ENCODE assay signal across 18 mouse cellular contexts in genomic region chr1:191284502-191284901, GRCm38 (mm10). TPM values are rescaled to one million over a fixed set of nuclear protein-coding genes. Genes with fewer than 3 reads are reported as not detected.
"Had no signal": no experiment of that assay in that cellular context is flagged by ENCODE, and none has a peak within 500 bp of the region (broad histone marks: within the 10 kb centered on the region; RNA-seq: fewer than 3 reads in every experiment).

No protein-coding gene starts in this region.

- H3K36me3 ChIP-seq: liver, embryonic 13.5 days; liver, embryonic 15.5 days; lung, embryonic 15.5 days; midbrain, embryonic 12.5 days; midbrain, embryonic 15.5 days; neural tube, embryonic 12.5 days had no signal

- ATAC-seq: liver, postnatal 0 days; lung, postnatal 0 days; midbrain, embryonic 15.5 days had no signal

- H3K27ac ChIP-seq: liver, embryonic 13.5 days; liver, embryonic 15.5 days; lung, embryonic 15.5 days; macrophage; midbrain, embryonic 12.5 days; midbrain, embryonic 15.5 days; neural tube, embryonic 12.5 days had no signal

- H3K9ac ChIP-seq: liver, embryonic 13.5 days; liver, embryonic 15.5 days; liver, postnatal 0 days; lung, embryonic 15.5 days; midbrain, embryonic 12.5 days; midbrain, embryonic 15.5 days; neural tube, embryonic 12.5 days had no signal

- H3K9me3 ChIP-seq: liver, embryonic 13.5 days; liver, embryonic 15.5 days; lung, embryonic 15.5 days; midbrain, embryonic 12.5 days; midbrain, embryonic 15.5 days; neural tube, embryonic 12.5 days had no signal

- H3K4me3 ChIP-seq: liver, embryonic 13.5 days; liver, embryonic 15.5 days; lung, embryonic 15.5 days; midbrain, embryonic 12.5 days; midbrain, embryonic 15.5 days; neural tube, embryonic 12.5 days had no signal

- DNase-seq: liver, embryonic 13.5 days; liver, postnatal 0 days; lung, adult 2 months; lung, postnatal 14 days; lung, postnatal 36 days; right cerebral cortex, postnatal 14 days; spleen, adult 18-20 months; thymus, adult 2 months; thymus, postnatal 25 days; thymus, postnatal 4 days had no signal

- H3K4me1 ChIP-seq: midbrain, embryonic 12.5 days; midbrain, embryonic 15.5 days; neural tube, embryonic 12.5 days had no signal

- H3K4me2 ChIP-seq: liver, embryonic 13.5 days; liver, embryonic 15.5 days; lung, embryonic 15.5 days; midbrain, embryonic 12.5 days; midbrain, embryonic 15.5 days; neural tube, embryonic 12.5 days had no signal

- H3K27me3 ChIP-seq: liver, embryonic 13.5 days; liver, embryonic 15.5 days; lung, embryonic 15.5 days; midbrain, embryonic 12.5 days; midbrain, embryonic 15.5 days; neural tube, embryonic 12.5 days had no signal

RNA-seq across cellular contexts. Expression of gene Nenf, which starts 33.5 kb away (rescaled TPM):
- total RNA-seq: neutrophil, adult 5-6 weeks had no signal
